Mouse (Mus musculus) spleen, adult 2 months (tissue): ENCODE results near the gene Clec10a.

ENCODE experiments used
- CTCF ChIP-seq: fragments of 200-500 bp; IDR thresholded peaks from 2 replicates; pipeline ENCODE4 v1.5.1; 2011; ENCODE audit warnings: mild to moderate bottlenecking, inconsistent platforms; ENCODE audit not compliant: insufficient read depth, insufficient read length, insufficient replicate concordance; ENCODE audit errors: extremely low read depth
- POLR2A ChIP-seq: fragments of 200-500 bp; IDR thresholded peaks from 2 replicates; pipeline ENCODE4 v1.6.1; 2011; ENCODE audit warnings: low read depth, low read length, inconsistent platforms

GRCm38 (mm10) chr11:70214191-70214855, 58.3 kb downstream of the Clec10a start:
- TF ChIP-seq POLR2A = no peak
- TF ChIP-seq CTCF = no peak
